Mouse (Mus musculus): ENCODE measurements at regions not wholly inside any gene's neighbourhood (a gene's known extent, or its start where the extent isn't known, plus 50 kb on each side); places are given as distances from the start of the nearest gene placed in this dataset.
A peak's percentile ranks its signal among the peaks of the same experiment; 100 is the strongest.

DNA sequence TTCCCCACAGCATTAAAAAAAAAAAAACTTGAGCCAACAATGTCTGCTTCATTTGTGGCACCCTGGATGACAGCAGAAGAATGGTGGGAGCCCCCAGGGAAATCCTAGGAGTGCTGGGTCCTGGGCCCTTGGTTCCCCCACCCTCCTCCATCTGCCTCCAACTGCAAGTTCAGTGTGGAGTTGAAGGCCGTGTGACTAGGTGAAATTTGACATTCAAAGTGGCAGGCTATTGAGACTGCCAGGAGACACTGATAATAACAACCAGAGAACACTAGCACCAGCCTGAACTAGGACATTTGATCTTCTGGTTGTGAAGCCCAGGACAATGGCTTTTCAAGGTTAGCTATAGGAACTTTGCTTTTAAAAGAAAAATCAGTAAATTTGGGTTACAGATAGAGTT is 74.0 kb downstream of the Adamts15 start:
- no peaks in the 10 kb centered on the region for H3K36me3 ChIP-seq
- no peaks in the 10 kb centered on the region for H3K9me3 ChIP-seq
- H3K4me1 ChIP-seq (replicated peaks), result peaks cover 12% of the 10 kb centered on the region; the same call in 1 of the 2 replicates
- WGBS, result 70% methylated on average over 1 of the region's 1 CpGs
- no peaks in the 10 kb centered on the region for H3K27me3 ChIP-seq (ENCODE audit: insufficient read depth, poor library complexity, severe bottlenecking)
- DNase-seq (ENCODE audit: low spot score), result no peak
- H3K27ac ChIP-seq, result no peak overlapping the region
- H3K4me3 ChIP-seq, result no peak overlapping the region

DNA sequence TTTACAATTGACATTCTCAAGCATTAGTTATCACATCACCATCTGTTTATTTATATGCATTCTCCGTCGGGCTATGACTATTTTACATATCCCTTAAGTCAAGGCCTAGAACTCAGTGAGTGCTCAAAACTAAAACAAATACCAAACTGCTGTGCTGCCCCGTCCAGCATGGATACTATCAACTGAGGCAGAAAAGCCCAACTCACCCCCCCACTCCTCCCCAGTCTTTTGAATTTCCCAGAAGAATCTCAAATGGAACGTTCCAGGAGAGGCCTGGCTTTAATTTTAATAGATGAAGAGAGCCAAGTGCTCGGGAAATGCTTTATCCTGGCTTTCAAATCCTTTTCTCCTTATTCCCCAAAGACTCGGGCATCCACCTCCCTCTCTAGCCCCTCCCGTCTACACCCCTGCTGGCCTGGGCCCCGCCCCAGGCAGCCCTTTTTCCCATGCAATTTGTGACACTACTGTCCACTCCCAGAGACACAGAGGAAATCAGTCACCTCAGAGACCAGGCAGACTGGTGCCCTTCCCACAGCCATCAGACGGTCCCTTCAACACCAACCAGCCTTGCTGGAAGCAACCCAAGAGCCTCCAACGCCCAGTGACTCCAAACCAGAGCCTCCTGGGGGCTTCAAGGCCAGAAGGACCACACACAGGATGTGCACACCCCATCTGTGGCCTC is 76.5 kb downstream of the Adamts15 start:
- Histone ChIP-seq H3K4me1 (replicated peaks) (peaks cover 12% of the 10 kb centered on the region; the same call in 1 of the 2 replicates), H3K36me3 (no peaks in the 10 kb centered on the region), H3K9me3 (no peaks in the 10 kb centered on the region), H3K4me3 (no peak overlapping the region), H3K27me3 (ENCODE audit: insufficient read depth, poor library complexity, severe bottlenecking) (no peaks in the 10 kb centered on the region), H3K27ac (0 out of 2 replicates have a peak overlapping the region, but pooled peaks have one; percentile 29)
- WGBS, result 70% methylated on average over 10 of the region's 10 CpGs
- DNase-seq (ENCODE audit: low spot score), result no peak

DNA sequence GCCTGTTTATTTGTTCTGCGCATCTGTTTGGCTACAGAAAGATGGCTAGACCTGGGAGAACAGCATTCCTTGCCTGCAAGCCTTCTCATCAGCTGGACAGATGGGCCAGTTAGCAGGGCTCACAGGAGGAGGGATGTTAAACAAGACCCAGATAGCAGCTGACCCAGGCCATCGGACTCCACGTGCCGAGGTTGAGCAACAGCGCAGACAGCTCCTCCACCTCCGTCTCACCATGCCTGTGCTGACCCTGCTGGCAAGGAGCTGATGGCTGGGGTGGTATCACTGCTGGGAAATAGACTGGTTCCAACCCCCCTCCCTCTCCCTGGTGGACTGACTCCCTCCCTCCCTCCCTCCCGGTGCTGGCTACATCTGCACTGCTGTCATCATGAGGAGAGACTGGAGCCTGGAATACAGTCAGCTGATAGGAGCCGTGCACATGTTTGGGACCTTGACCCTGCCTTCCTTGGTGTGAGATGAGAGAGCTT is 78.1 kb downstream of the Adamts15 start:
- peaks cover 12% of the 10 kb centered on the region; the same call in 1 of the 2 replicates for H3K4me1 ChIP-seq (replicated peaks)
- no peak overlapping the region for H3K27ac ChIP-seq
- whole genome bisulfite sequencing, result 64% methylated on average over 8 of the region's 8 CpGs
- H3K36me3 ChIP-seq, result no peaks in the 10 kb centered on the region
- peak; percentile 19 for DNase-seq (ENCODE audit: low spot score)
- no peaks in the 10 kb centered on the region for H3K27me3 ChIP-seq (ENCODE audit: insufficient read depth, poor library complexity, severe bottlenecking)
- H3K4me3 ChIP-seq, result no peak overlapping the region
- H3K9me3 ChIP-seq, result no peaks in the 10 kb centered on the region

DNA sequence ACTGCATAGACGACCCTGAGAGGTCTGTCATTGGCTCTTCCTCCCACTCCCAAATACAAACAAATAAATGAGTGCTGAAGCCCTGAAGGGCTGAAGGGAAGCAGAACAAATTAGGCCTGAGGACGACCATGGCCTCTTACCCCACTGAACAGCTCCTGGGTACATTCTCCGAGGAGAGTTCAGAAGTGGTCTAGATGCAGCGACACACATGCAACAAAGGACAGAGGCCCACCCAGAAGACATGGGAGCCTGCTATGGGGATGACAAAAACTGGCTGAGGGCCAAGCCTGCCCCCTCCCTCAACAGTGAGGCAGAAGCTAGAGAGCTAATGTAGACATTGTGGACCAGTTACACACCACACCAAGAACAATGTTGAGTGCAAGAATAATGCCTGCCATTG is 87.3 kb downstream of the Adamts15 start:
- Histone ChIP-seq H3K4me3 (no peak overlapping the region), H3K27me3 (ENCODE audit: insufficient read depth, poor library complexity, severe bottlenecking) (no peaks in the 10 kb centered on the region), H3K4me1 (replicated peaks) (peaks cover 11% of the 10 kb centered on the region), H3K27ac (peak overlapping the region; percentile 75; the same call in 1 of the 2 replicates), H3K9me3 (no peaks in the 10 kb centered on the region), H3K36me3 (no peaks in the 10 kb centered on the region)
- DNase-seq (ENCODE audit: low spot score), result peak; percentile 45
- 44% methylated on average over 4 of the region's 4 CpGs for WGBS

DNA sequence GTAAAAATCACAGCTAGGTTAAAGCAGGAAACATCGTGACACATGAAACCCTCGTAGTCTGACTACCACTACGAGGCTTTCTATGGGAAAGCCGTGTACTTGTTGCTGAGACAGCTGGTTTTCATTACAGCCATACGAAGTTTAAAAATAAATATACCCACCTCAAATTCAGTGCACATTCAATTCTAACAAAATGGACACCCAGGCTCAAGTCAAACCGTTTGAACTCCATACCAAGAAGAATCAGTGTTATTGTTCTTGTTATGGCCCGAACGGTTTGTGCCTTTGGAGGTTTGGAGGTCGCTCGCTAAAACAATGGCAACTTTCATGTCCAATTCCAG is 87.7 kb downstream of the Adamts15 start:
- 61% methylated on average over 10 of the region's 10 CpGs for WGBS
- H3K27ac ChIP-seq, result peak overlapping the region; percentile 69
- H3K9me3 ChIP-seq, result no peaks in the 10 kb centered on the region
- DNase-seq (ENCODE audit: low spot score), result no peak
- no peaks in the 10 kb centered on the region for H3K36me3 ChIP-seq
- H3K4me3 ChIP-seq, result no peak overlapping the region
- H3K4me1 ChIP-seq (replicated peaks), result peaks cover 11% of the 10 kb centered on the region
- H3K27me3 ChIP-seq (ENCODE audit: insufficient read depth, poor library complexity, severe bottlenecking), result no peaks in the 10 kb centered on the region

DNA sequence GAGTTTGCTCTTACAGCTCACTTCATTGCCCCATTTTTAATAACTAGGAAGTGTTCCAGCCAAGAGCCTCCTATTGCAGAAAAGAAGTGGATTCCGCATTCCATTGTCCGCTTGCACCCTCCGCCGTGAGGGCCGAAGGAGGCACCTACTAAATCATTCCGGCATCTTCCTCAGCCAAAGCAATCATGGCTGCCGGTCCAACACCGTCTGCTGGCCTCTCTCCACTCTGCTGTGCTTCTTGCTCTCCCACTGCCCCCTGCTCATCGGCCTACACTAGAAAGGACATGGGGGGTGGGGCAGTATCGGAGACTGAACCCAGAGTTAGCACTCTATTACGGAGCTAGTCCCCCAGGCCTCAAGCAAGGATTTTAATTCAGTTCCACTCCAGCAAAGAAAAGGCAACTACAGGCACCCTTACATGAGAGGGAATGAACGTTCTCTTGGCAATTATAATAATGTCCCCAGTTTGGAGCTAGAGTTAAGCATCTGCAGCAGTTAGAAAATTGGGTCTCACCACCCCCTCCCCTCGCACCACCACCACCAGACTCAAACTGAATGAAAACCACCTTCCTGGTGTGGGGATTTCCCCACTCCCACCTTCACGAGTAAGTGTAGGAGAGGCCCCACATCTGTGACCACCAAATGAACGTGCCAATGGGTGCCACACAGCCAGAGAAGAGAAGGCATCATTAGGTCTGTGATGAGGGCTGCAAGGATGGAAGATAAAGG is 88.3 kb downstream of the Adamts15 start:
- Histone ChIP-seq H3K9me3 (no peaks in the 10 kb centered on the region), H3K36me3 (no peaks in the 10 kb centered on the region), H3K27me3 (ENCODE audit: insufficient read depth, poor library complexity, severe bottlenecking) (no peaks in the 10 kb centered on the region), H3K27ac (peak overlapping the region; percentile 69), H3K4me3 (no peak overlapping the region), H3K4me1 (replicated peaks) (peaks cover 11% of the 10 kb centered on the region)
- WGBS, result 79% methylated on average over 15 of the region's 15 CpGs
- peak; percentile 20 for DNase-seq (ENCODE audit: low spot score)

DNA sequence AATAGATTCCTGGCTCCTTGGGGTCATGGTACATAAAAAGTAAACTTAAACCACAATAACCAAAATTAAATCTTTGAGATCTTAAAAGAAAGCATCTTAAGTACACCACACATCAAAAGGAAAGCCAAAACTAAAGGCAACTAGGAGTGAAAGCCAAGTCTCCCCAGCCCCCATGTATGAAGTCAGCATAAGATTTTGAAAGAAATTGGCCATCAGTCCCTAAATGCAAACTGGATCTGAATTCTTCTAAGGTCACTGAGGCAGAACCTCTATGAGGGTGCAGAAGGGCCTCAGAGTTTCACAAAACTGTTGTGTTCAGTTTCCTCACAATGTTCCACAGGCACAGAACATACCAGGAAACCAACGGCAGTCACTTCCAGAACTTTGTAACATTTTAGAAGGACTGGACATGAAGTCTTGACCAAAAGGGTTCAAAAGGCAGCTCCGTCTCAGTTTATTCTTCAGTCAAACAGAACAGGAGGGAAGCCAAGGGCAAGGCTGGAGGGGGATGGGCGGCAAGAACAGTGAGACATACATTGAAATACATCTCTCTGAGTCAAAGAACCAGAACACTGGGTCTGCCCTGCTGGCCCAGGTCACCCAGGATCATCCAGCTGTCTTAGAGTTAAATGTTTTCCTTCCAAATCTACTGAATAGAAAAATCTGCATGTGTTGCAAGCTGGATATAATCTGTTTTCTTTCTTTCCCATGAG is 92.9 kb downstream of the Adamts15 start:
- Histone ChIP-seq H3K36me3 (no peaks in the 10 kb centered on the region), H3K27ac (no peak overlapping the region), H3K4me3 (no peak overlapping the region), H3K9me3 (no peaks in the 10 kb centered on the region), H3K4me1 (replicated peaks) (0 out of 2 replicates have a peak, but pooled peaks cover 8% of the 10 kb centered on the region), H3K27me3 (ENCODE audit: insufficient read depth, poor library complexity, severe bottlenecking) (no peaks in the 10 kb centered on the region)
- 85% methylated on average over 3 of the region's 3 CpGs for WGBS
- DNase-seq (ENCODE audit: low spot score), result no peak

DNA sequence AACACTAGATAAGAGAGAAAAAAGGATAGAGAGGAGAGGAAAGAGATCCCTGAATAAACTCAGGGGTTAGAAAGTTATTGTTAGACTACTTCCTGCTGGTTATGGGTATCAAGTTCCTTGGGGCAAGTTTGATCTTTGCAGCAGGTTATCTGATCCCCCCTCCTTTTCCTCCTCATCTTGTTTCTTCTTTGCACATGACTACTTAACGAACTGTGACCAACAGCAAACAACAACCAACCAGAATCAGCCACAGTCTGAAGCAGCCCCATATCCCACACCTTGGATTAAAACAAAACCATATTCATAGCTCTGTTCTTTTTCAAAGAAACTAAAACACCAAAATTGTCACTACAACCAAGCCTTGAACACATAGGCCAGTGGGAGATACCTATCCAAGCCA is 94.5 kb downstream of the Adamts15 start:
- Histone ChIP-seq H3K27ac (no peak overlapping the region), H3K27me3 (ENCODE audit: insufficient read depth, poor library complexity, severe bottlenecking) (no peaks in the 10 kb centered on the region), H3K4me3 (no peak overlapping the region), H3K36me3 (no peaks in the 10 kb centered on the region), H3K9me3 (no peaks in the 10 kb centered on the region), H3K4me1 (replicated peaks) (no peaks in the 10 kb centered on the region)
- WGBS, result 73% methylated on average over 1 of the region's 1 CpGs
- no peak for DNase-seq (ENCODE audit: low spot score)

DNA sequence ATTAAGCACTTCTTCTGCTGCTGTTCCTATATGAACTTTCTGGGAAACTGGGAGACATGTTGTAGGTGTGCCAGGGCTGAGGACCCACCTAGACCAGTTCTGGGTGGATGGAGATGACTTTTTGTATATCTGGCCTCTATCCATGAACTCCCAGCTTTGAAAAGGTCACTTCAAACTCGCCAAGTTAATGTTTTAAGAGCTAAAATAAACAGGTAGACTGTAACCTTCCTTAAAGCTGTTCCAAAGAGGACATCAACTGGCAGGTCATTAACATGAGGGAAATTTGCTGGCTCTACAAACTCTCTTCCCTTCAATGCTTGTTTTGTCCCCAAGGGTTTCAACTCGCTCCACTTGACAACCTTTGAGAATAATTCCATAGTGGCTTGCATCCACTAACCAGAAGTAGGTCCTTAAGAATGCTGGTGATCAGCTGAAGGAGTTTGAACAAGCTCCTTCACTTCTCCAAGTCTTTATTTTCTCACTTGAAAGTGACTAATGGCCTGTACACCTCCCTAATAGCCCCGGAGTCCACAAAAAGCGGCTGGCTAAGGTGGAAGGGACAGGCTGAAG is 98.1 kb downstream of the Adamts15 start:
- WGBS, result 76% methylated on average over 4 of the region's 4 CpGs
- DNase-seq (ENCODE audit: low spot score), result no peak
- no peaks in the 10 kb centered on the region for H3K27me3 ChIP-seq (ENCODE audit: insufficient read depth, poor library complexity, severe bottlenecking)
- H3K27ac ChIP-seq, result no peak overlapping the region
- no peaks in the 10 kb centered on the region for H3K36me3 ChIP-seq
- H3K4me1 ChIP-seq (replicated peaks), result no peaks in the 10 kb centered on the region; the same call in 1 of the 2 replicates
- H3K4me3 ChIP-seq, result no peak overlapping the region
- H3K9me3 ChIP-seq, result no peaks in the 10 kb centered on the region

DNA sequence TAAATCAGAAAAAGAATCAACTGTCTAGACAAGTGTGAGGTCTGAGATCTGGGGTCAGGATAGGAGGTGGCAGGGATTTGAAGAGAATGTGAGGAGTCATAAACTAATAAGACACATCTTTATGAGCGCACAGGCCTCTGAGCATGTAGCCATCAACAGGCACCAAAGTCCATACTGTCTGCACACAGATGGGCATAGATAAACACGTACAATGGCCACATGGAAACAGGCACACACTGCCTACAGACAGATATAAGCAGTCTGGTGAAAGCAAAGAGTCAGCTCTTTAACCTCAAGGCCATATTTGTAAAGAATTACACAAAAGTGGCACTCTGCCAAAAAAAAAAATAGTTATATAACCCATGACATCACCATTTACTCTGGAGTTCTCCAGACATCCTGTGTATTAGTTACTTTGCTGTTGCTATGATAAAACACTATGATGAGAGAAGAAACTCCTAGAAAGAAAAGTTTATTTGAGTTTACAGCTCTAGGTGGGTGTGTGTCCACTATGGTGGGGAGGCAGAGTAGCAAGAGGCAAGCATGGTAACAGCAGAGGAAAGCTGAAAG is 101.4 kb downstream of the Adamts15 start:
- WGBS, result 81% methylated on average over 2 of the region's 2 CpGs
- H3K27me3 ChIP-seq (ENCODE audit: insufficient read depth, poor library complexity, severe bottlenecking), result no peaks in the 10 kb centered on the region
- H3K36me3 ChIP-seq, result no peaks in the 10 kb centered on the region
- no peak for DNase-seq (ENCODE audit: low spot score)
- no peaks in the 10 kb centered on the region for H3K9me3 ChIP-seq
- H3K4me1 ChIP-seq (replicated peaks), result no peaks in the 10 kb centered on the region; the same call in 1 of the 2 replicates
- no peak overlapping the region for H3K4me3 ChIP-seq
- H3K27ac ChIP-seq, result no peak overlapping the region

DNA sequence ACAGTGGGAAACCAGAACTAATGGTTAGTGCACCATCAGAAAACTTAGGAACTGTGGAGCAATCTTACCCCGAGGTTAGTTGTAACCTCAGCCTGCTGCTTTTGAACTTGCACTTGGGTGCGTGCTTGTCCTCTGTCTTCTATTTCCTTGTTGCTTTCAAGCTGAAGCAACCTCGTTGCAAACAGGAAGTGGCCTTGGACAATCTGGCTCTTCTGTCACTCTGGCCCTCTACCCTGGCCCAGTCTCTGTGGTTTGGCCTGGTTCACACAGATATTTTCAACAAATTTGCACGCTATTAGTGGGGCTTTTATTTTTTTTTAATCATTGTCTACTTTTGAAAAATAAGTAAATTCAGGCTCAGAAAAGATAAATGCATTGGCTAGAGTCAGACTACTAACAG is 109.0 kb downstream of the Adamts15 start:
- WGBS, result 77% methylated on average over 4 of the region's 4 CpGs
- Histone ChIP-seq H3K4me3 (no peak overlapping the region), H3K27me3 (ENCODE audit: insufficient read depth, poor library complexity, severe bottlenecking) (no peaks in the 10 kb centered on the region), H3K27ac (no peak overlapping the region), H3K36me3 (no peaks in the 10 kb centered on the region), H3K4me1 (replicated peaks) (peaks cover 18% of the 10 kb centered on the region), H3K9me3 (no peaks in the 10 kb centered on the region)
- DNase-seq (ENCODE audit: low spot score), result no peak

DNA sequence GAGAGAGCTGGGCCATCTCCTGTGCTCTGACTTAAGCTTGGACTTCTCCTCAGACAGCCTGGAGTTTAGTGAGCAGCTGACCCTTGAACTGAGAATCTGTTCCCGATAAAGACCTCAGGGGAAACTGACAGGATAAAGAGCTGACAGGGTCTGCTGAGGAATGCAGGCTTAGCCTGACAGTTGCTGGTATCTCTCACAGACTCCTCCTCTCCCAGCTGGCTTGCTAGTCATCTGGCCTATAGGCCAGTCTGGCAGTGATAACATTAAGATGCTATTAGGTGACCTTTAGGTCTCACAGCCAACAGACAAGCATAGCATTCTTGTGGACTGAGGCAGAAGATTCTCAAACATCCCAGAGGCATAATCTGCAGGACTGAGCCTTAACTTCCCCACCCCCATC is 111.4 kb downstream of the Adamts15 start:
- H3K4me1 ChIP-seq (replicated peaks), result peaks cover 18% of the 10 kb centered on the region
- no peak overlapping the region for H3K4me3 ChIP-seq
- H3K9me3 ChIP-seq, result no peaks in the 10 kb centered on the region
- 11% methylated on average over 1 of the region's 1 CpGs for WGBS
- no peaks in the 10 kb centered on the region for H3K36me3 ChIP-seq
- no peak overlapping the region for H3K27ac ChIP-seq
- peak; percentile 18 for DNase-seq (ENCODE audit: low spot score)
- H3K27me3 ChIP-seq (ENCODE audit: insufficient read depth, poor library complexity, severe bottlenecking), result no peaks in the 10 kb centered on the region
